ENCODE assay signal across 8 mouse cellular contexts in the genomic region with DNA sequence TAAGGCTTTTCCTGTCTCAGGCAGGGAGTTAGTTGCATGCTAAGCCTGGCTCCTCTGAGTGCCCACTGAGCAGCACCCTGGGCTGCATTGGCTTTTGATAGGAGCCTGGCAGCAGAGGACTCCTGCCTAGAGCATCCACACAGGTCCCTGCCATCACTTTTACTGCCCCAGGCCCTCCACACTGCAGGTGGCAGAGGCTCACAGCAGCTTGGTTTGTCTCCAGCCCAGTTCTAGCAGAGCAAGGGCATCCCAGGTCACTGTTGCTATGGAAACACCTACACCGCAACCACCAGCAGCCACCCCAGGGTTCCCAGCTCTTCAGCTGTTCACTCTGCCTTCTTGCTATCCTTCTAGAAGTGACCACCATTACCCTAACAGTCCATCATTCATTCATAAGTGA.
DNase-seq lines count a peak whose midpoint lies in the region; TF ChIP-seq lines count a peak whose summit lies in the region.

No protein-coding gene starts in this region.

- TF ChIP-seq POLR2A in brain, embryonic 14.5 days (IDR thresholded peaks at IDR 0.05; ENCODE audit: borderline replicate concordance, extremely low read depth, insufficient read depth, insufficient read length, poor library complexity, severe bottlenecking), result no peak

- peak; percentile 11 for DNase-seq in kidney, postnatal 14 days
- DNase-seq in kidney, postnatal 36 days, result no peak
- peak; percentile 70 for DNase-seq in brain, embryonic 14.5 days (ENCODE audit: low read depth)
- DNase-seq in embryo, embryonic 10.5 days (ENCODE audit: low spot score), result peak; percentile 39
- peak; percentile 51 for DNase-seq in mesoderm, embryonic 11.5 days (ENCODE audit: low read depth, low spot score)
- no peak for DNase-seq in ovary, postnatal 36 days (ENCODE audit: low spot score)
- no peak for DNase-seq in spleen, postnatal 36 days (ENCODE audit: low spot score in 2 of 2)
- DNase-seq in gastrocnemius, postnatal 10 days, result no peak

- no peak for TF ChIP-seq CTCF in brain, embryonic 14.5 days (IDR thresholded peaks at IDR 0.05; ENCODE audit: borderline replicate concordance, extremely low read depth, insufficient read depth, insufficient read length)

Comparison
In these comparisons a context has a peak if more than half of its experiments do, and no peak if none do; other contexts are left out.
1. DNase-seq: peak in kidney, postnatal 14 days (single experiment), brain, embryonic 14.5 days (single experiment), embryo, embryonic 10.5 days (single experiment) and mesoderm, embryonic 11.5 days (single experiment); none in kidney, postnatal 36 days (0 of 2), ovary, postnatal 36 days (single experiment), spleen, postnatal 36 days (0 of 2) and gastrocnemius, postnatal 10 days (single experiment).